Mouse (Mus musculus): ENCODE measurements around the gene Rps11.
A peak's percentile ranks its signal among the peaks of the same experiment; 100 is the strongest.

Gene Rps11

DNA sequence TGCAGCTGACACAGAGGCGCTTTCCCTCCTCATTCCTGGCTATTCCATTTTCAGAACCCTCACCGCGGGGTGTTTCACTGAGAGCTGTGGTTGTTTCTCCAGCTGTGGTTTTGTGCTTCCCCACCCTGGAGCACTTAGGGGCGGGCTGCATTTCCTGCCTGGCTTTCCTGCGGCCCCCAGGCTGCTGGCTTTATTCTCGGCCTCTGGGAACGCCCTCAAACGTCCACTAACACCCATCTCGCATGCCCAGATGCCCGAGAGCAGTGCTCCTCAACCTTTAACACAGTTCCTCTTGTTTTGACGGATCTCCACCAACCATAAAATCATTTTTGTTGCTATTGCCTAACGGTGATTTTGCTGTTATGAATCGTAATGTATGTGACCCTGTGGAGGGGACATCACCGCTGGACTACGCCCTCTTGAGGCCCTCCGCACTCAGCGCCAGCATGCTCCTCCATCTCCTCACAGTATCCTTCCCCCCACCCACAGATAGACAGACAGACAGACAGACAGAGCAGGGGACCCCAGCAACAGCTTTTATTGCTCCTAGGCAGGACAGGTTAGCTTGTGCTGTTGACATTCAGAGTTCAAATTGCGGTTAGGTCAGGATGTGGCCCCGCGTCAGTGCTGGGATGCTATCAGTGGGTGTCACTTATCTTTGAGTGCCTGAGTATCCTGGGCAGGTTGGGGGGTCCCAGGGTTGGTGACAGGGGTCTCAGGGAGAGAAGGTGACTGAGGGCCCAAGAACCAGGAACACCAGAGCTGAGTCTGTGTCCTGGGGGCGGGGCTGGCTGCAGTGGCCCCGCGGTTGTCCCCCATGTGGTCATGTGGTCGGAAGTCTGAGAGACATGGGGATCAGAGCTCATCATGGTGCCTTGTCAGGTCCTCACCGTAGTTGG is 41.6 kb downstream of the Rps11 start:
- DNase-seq = peak; percentile 76

GRCm38 (mm10) chr7:45081016-45081415 is 43.2 kb downstream of the Rps11 start:
- no peak for DNase-seq

- peak; percentile 97 for DNase-seq
These were observed 44.4 kb downstream of the Rps11 start for GRCm38 (mm10) chr7:45079856-45080255.

DNA sequence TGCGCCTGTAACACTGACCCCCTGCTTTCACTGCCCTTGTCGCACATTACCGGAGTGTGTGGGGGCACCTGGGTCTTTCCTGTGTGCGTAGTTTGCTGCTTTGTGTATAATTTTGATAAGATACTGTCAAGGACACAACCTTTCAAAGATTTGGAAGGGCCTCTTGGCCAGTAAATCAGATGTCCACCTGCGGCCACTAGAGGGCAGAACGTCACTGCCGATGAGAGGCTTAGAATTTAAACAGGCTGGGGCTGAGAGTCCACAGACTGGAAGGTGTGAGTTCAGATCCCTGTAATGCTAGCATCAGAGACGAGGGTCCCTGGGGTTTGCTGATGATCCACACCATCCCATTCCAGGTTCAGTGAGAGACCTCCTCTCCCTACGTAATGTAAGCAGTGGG is 45.7 kb downstream of the Rps11 start:
- peak; percentile 88 for DNase-seq

DNA sequence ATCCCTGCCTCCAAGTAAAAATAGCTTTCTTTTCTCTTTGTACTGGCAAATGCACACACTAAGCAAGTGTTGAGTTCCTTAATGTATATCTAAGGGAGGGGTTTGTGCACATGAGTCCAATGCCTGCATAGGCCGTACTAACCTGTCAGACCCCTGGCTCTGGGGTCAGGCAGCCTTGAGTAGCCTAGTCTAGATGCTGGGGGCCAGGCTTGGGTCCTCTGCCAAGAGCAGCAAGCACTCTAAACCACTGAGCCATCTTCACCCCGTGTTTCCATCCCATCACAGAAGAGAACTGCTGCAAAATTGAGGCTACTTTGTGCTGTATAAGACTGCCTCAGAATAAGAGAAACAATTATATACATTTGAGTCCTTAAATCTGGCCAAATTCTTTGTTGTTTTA is 46.4 kb downstream of the Rps11 start:
- no peak for DNase-seq

DNA sequence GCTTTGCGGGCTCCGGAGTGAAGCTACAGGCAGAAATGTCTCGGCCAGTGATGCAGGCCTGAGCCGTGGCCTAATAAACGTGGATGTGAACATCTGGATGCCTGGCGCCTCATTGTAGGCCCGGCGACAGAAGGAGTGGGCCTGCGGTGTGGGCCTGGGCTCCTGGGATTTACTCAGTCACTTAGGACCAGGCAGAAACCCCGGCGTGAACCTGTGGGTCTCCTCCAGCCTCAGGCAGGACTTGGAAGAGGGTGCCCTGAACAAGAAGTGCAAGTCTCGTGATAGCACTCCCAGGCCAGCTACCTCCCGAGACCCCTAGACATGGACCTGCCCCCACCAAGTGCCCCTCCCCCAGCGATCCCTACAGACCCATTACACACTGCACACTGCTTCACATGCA is 46.9 kb downstream of the Rps11 start:
- no peak for DNase-seq

GRCm38 (mm10) chr7:45076501-45076900 is 47.7 kb downstream of the Rps11 start:
- no peak for DNase-seq

- no peak for DNase-seq
These were observed 48.8 kb downstream of the Rps11 start for GRCm38 (mm10) chr7:45075405-45075804.

GRCm38 (mm10) chr7:45073949-45074348 is 50.3 kb downstream of the Rps11 start:
- no peak for DNase-seq

DNA sequence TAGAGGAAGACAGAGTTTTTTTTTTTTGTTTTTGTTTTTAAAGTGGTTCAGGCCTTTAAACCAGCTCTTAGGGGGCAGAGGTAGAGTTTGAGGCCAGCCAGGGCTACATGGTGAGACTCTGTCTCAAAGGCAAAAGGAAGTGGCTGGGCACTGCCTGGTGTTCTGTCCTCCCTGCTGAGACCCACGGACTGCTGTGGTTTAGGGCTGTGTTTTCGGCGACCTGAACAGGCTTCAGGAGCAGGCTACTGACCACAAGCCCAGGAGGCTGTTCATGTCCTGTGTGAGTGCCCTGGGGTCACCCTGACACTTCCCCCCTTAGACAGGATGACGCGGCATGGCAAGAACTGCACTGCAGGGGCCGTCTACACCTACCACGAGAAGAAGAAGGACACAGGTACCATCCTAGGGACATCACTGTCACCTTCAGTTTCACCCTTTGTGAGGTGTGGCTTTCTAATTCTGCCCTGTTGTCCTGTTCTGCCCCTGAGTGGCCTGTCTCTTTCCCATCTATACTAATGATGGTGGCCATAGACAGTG is 51.0 kb downstream of the Rps11 start:
- DNase-seq = no peak

Data from lung, postnatal 36 days (tissue).